Mouse (Mus musculus) gastrocnemius, postnatal 36 days (tissue): ENCODE measurements around the gene Mgll. TPM values are rescaled to one million over a fixed set of nuclear protein-coding genes. Genes with fewer than 3 reads are reported as not detected.

ENCODE experiments used
- DNase-seq, 2 experiments: peaks; one replicate each; pipeline ENCODE4 v3.0.0; 2022
- intact Hi-C: fragments of 180-260 bp; cut with DNase I; formaldehyde crosslinking; loops from one replicate; pipeline ENCODE4 v1.15.1; 2025
- total RNA-seq, 2 experiments: library from RNA; stranded (reverse); gene quantifications; 2 replicates each; pipeline ENCODE4 v1.2.3; 2021

Gene Mgll
- total RNA-seq, 2 experiments from 2014 or later: 36.6 to 37.6 TPM

DNA sequence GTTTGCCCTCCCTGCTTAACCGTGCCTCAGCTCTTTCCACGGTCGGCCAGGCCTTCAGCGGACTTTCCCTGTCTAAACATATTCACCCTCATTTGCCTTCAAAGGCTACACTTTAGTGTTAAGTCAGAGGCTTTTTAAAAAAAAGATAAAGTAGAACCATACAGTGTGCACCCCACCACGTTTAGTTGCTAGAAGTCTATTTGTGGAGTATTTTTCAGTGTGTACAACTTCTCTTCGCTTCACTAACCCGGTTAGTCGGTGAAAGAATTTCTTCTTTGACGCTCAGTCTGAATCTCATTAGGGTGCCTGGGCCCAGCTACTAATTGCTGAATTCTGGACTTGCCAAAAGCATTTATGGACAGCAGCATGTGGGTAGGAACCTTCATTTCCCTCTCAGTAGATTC, 8.8 kb upstream of the Mgll start:
- DNase-seq: no peak
- intact Hi-C loops: no loop called here

- no peak for DNase-seq
- intact Hi-C loops: no loop called here
These were observed 8.2 kb upstream of the Mgll start for GRCm38 (mm10) chr6:88715966-88716365.

DNA sequence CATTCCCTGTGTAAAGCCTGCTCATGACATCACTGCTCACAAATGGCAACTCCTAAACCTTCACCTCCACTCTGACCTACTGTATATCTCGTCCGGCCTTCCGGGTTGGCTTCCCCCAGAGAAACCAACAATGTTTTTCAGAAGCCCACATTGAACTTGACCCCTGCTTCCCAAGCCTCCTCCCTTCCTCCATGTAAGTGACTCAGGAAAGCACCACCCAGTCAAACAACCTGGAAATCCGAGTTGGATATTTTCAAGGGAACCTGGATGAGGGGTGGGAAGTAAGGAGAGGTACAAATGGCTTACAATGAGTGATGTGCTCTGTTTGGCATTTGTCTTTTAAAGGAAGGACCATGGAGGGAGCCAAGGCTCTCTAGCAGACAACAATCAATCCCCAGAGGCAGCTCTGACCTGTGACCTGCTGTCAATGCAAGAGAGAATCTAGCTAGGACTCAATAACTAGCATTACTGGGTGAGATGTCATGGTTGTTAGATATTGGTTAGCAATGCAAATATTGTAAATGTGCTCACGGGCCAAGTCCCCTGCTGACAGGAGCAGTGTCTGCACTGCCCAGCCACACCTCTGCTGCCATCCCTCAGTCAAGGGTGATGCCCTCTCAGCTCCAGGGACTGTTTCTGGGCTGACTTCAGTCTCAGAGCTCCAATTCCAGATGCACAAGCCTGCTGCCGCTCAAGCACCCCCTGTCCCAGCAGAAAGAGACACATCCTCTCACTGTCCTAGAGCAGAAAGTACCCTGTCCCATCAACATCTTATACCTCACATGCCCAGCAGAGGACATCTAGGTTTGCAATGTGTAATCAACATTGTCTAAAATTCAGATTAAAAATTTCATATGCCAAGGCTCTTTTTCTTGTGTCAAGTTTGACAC, 6.8 kb upstream of the Mgll start:
- intact Hi-C loops: no loop called here
- DNase-seq: no peak

DNA sequence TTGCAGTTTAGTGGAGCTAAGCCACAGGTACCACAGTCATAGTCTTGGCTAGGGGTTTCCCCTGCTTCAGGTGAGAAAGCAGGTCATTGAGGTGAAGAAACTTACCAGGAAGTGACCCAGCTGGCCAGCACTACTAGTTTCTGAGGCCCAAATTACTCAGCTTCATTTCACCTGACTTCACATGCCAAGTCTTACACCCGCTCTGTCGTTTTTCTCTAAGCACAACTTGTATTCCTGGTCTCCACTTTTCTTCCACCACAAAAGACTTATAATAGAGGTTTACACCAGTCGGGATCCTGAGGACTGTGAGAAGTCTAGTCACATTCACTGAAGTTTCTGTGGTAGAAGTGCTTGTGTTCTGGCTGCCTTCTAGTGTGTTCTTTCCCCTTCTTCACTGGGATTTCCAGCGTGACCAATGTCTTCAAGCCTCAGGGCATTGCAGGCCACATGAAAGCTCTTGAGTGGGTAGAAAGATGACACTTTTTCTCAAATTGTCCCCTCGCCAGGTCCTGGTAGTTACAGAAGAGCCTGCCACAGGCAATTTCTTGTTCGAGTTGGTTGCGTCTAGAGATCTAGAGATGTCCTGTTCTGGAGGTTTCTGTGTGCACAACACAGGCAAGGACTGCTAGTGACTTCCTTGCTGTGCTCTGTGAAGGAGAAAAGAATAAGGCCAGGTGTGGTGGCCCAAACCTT, 6.0 kb upstream of the Mgll start:
- intact Hi-C loops: no loop called here
- no peak for DNase-seq

DNA sequence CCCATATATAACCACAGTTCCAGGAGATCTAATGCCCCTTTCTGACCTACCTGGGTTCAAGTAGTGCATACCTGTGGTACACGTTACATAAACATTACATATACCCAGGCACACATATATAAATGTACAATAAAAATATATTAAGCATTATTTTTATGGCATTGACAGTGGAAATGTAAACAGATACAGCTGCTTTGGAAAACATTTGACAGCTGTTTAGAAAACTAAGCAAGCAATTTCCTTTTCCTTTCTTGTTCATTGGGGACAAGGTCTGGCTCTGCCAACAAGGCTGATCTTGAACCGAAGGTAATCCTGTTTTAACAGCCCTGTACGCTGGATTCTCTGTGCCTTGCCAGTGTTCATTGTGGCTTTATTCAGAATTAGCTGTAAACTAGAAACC, 3.2 kb upstream of the Mgll start:
- intact Hi-C loops: no loop called here
- no peak for DNase-seq

GRCm38 (mm10) chr6:88722906-88723305, 1.3 kb upstream of the Mgll start:
- no peak for DNase-seq
- intact Hi-C loops: no loop called here

DNA sequence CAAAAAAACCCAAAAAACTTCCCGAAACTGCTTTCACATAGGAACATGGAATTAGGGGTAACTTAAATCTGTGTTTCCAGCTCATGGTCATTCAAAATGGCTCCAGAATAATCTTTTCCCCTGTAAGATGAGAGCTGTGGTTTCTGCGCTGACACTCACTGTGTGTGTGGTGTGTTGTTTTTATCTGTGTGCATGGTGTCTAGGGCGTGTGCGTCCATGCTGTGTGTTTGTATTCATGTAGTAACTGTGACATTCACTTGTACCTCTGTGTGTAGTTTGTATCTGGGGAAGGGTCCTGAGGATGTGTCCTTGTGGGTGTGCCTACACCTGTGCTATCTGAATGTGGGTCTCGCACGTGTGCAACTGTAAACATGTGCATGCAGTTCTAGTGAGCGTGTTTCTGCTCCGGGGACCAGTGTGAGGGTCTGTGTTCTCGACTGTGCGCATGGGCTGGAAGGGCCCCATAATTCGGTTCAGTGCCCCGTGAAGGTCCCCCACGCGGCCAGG, 353 bp upstream of the Mgll start:
- intact Hi-C loops: no loop called here
- no peak for DNase-seq

- intact Hi-C loops: loop anchor here (5.0 kb wide), 2 partner anchors 98 to 102 kb away; no protein-coding TSS in a partner anchor
- no peak for DNase-seq
These were observed 1.4 kb downstream of the Mgll start for GRCm38 (mm10) chr6:88725590-88725989.

- no peak for DNase-seq
These were observed 2.3 kb downstream of the Mgll start for GRCm38 (mm10) chr6:88726252-88727211.

GRCm38 (mm10) chr6:88727490-88727889, 3.3 kb downstream of the Mgll start:
- intact Hi-C loops: loop anchor here (5.0 kb wide), 2 partner anchors 100 kb away; no protein-coding TSS in a partner anchor
- DNase-seq: no peak

More at GRCm38 (mm10) chr6:88726252-88727211, 2.3 kb downstream of the Mgll start:
- intact Hi-C loops: loop anchor here (5.0 kb wide), 2 partner anchors 99 to 101 kb away; no protein-coding TSS in a partner anchor

DNA sequence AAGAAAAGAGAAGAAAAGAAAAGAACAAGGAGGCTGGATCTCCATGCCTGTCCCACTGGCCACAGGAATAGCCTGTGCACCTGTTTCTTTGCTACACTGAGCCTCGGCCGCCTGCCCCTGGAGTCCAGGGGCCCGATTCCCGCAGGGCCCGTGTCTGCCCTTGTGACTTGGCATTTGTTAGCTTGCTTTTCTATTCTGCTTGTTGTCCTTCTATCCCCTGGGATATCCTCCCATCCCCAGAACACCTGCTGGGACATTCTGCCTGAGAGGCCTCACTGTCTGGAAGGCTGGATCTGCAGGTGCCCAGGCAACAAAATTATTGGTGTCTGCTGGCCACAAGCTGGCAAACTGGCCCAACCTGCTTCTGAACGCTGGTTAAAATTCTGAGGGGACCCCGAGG, 3.8 kb downstream of the Mgll start:
- intact Hi-C loops: loop anchor here (5.0 kb wide), 2 partner anchors 99 to 101 kb away; no protein-coding TSS in a partner anchor
- no peak for DNase-seq

DNA sequence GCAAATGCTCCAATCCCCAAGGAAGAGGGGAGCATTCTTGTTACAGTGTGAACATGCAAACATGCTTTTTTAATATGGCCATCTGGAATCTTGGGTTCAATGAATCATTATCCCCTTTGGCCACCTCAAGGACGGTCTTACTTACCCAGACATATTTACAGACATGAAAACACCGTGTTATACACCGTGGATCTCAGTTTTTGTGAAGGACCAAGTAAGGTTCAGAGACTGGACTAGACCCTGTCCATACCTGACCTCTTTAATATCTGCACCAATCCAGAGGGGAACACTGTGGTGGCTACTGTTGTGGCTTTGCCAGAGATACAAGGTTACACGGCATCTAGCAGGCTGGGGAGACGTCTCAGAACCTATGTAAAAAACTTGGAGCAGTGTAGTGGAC, 4.3 kb downstream of the Mgll start:
- DNase-seq: no peak
- intact Hi-C loops: loop anchor here (5.0 kb wide), 2 partner anchors 99 to 101 kb away; no protein-coding TSS in a partner anchor

DNA sequence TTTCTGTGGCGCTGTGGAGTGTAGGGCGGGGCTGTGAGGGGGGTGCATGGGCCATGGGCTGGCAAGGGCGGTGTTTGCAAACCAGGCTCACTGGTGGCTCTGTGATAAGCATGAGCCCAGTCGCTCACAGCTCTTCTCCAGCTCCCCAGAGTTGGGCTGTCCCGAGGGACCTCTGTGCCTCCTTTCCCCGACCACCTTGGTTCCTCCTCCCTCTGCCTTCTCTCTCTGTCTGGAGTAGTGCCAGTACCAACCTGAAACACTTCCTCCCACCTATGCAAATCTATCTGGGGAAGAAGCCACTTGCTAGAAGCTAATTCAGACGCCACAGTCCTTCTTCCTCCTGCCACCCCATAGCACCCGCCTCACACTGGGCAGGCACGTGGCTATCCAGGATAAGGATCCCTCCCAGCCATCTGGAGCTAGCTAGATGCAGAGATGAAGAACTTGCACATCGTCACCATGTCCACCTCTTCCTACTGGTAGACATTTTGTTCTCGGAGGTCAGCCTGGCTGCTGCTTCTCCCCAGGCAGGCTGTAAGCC, 7.1 kb downstream of the Mgll start:
- intact Hi-C loops: no loop called here
- no peak for DNase-seq

- intact Hi-C loops: no loop called here
- peak; percentile 63 to 69 for DNase-seq
These were observed 7.8 kb downstream of the Mgll start for GRCm38 (mm10) chr6:88731991-88732390.

- DNase-seq: no peak
- intact Hi-C loops: no loop called here
These were observed 8.7 kb downstream of the Mgll start for GRCm38 (mm10) chr6:88732643-88733613.

DNA sequence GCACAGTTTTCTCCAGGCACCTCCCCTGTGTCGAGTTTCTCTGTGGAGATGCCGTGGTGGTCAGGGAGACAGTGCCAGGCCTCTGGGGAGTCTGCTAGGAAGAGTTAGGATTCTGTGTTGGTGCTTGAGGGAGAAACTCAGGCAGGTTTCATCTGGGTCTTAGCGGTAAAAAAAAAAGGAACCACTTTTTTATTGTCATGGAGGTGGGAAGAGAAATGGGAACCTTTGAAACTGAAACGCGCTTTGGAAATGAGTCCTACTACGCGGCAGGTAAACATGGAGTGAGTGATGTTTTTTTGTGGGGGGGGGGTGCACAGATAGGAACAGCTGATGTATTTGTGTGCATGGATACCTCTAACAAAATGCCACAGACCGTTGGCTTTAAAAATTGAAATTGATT, 12.1 kb downstream of the Mgll start:
- no peak for DNase-seq
- intact Hi-C loops: loop anchor here (5.0 kb wide), 1 partner anchor 36 kb away; no protein-coding TSS in a partner anchor

DNA sequence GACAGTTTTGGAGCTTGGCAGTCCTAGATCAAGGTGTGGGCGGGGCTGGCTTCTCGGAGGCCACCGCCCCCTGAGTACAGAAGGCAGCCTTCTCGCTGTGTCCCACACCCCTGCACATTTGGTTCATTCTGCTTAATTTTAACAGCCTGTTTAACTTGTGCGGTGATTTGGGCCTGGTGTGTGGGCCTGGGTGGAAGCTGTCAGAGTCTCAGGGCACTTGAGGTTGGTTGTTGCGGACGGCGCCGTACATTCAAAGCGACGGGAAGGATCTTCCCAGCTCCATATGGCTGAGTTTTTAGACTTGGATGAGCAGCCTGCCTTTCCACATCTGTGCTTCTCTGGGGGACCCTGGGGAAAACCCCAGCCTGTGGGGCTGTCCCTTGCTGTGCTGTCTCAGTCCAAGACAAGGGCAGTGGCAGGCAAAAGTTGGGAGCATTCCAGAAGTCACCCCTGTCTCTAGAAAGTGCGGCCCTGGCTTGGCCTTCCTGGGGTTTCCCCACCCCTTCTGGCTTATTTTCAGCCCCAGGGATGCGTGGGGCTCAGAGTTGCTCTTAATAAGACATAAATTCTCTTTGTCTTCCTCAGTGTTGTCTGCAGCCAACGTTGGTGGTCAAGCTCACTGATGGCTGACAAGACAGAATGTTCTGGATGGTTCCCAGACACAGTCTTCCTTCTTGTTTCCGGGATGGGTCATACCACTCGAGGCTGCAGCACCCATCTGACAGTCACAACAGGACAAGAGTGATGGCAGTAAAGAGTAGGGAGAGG, 12.7 kb downstream of the Mgll start:
- no peak for DNase-seq
- intact Hi-C loops: loop anchor here (5.0 kb wide), 1 partner anchor 35 kb away; no protein-coding TSS in a partner anchor

DNA sequence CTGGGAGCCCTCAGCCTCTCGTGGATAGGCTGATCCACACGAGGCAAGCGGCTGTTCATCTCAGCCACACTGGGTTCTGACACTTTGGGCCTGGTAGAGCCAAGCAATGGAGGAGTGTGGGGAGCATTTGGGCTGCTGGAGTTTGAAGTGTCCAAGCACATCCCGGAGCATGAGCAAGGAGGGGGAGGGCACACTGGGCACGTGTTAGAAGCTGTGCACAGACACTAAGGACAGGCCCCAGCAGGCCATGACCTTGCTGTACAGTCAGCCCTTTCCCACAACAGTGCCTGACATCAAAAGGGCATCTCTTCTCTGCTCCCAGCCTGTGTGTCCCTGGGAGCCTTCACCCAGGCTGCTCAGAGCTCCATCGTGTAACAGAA, 13.3 kb downstream of the Mgll start:
- intact Hi-C loops: loop anchor here (5.0 kb wide), 1 partner anchor 35 kb away; no protein-coding TSS in a partner anchor
- DNase-seq: no peak
